Mouse (Mus musculus) central nervous system, embryonic 18 days (tissue): Measurements from ENCODE around the gene 1700001P01Rik. TPM values are rescaled to one million over a fixed set of nuclear protein-coding genes. Genes with fewer than 3 reads are reported as not detected.

Experiments used
- polyA plus RNA-seq: library from polyadenylated mRNA; depleted of rRNA; stranded (reverse); fragments of >200 nt; gene quantifications from 2 replicates; pipeline ENCODE4 v1.2.3, GENCODE M21; 2012; rRNA removed

Gene 1700001P01Rik
- polyA plus RNA-seq: 0.79 and 0.91 TPM in 2 replicates

GRCm38 (mm10) chr11:97775808-97776496 lies at the start of gene 1700001P01Rik:
1700001P01Rik (minus strand) TSS chr11:97775918.

GRCm38 (mm10) chr11:97798782-97799145 lies 23.0 kb upstream of the 1700001P01Rik start, which contains the start of gene Lasp1:
Lasp1 (plus strand) TSS chr11:97799000.

GRCm38 (mm10) chr11:97781832-97782563 lies 6.3 kb upstream of the 1700001P01Rik start, which contains the start of gene Rpl23:
Rpl23 (minus strand) TSS chr11:97782437.

GRCm38 (mm10) chr11:97766154-97766881 lies 9.4 kb downstream of the 1700001P01Rik start, which contains the start of gene Cwc25:
Cwc25 (minus strand) TSS chr11:97766556.

GRCm38 (mm10) chr11:97744063-97744717 lies 31.5 kb downstream of the 1700001P01Rik start, which contains the start of gene Pip4k2b:
Pip4k2b (minus strand) TSS chr11:97744704.

Other genes with a start within 250 kb of the 1700001P01Rik start
- 56.5 and 72.4 TPM in 2 replicates for gene Srcin1, start 199.7 kb downstream of the 1700001P01Rik start, polyA plus RNA-seq
- gene Epop, start 146.2 kb downstream of the 1700001P01Rik start, polyA plus RNA-seq: 3.5 and 3.8 TPM in 2 replicates
- 32.0 and 36.5 TPM in 2 replicates for gene Mllt6, start 112.5 kb downstream of the 1700001P01Rik start, polyA plus RNA-seq
- 20.8 and 23.4 TPM in 2 replicates for gene Cisd3, start 90.1 kb downstream of the 1700001P01Rik start, polyA plus RNA-seq
- gene Pcgf2, start 75.4 kb downstream of the 1700001P01Rik start, polyA plus RNA-seq: 118 and 137 TPM in 2 replicates
- 357 and 383 TPM in 2 replicates for gene Psmb3, start 72.5 kb downstream of the 1700001P01Rik start, polyA plus RNA-seq
- gene Pip4k2b, start 31.2 kb downstream of the 1700001P01Rik start, polyA plus RNA-seq: 86.8 and 94.0 TPM in 2 replicates
- gene Cwc25, start 9.4 kb downstream of the 1700001P01Rik start, polyA plus RNA-seq: 18.3 and 18.7 TPM in 2 replicates
- 536 and 583 TPM in 2 replicates for gene Rpl23, start 6.5 kb upstream of the 1700001P01Rik start, polyA plus RNA-seq
- 106 and 122 TPM in 2 replicates for gene Lasp1, start 23.1 kb upstream of the 1700001P01Rik start, polyA plus RNA-seq
- gene B230217C12Rik, start 64.9 kb upstream of the 1700001P01Rik start, polyA plus RNA-seq: 36.0 and 36.9 TPM in 2 replicates
- gene Fbxo47, start 108.2 kb upstream of the 1700001P01Rik start, polyA plus RNA-seq: 0.45 and 0.60 TPM in 2 replicates
- 1.9 and 2.0 TPM in 2 replicates for gene Plxdc1, start 210.5 kb upstream of the 1700001P01Rik start, polyA plus RNA-seq
- gene Arl5c, start 220.3 kb upstream of the 1700001P01Rik start, polyA plus RNA-seq: 2.5 and 2.6 TPM in 2 replicates
- gene Cacnb1, start 247.1 kb upstream of the 1700001P01Rik start, polyA plus RNA-seq: 66.5 and 74.5 TPM in 2 replicates